Mouse (Mus musculus) adrenal gland, postnatal 4 days (tissue): ENCODE results near the gene Tmem189. TPM values are rescaled to one million over a fixed set of nuclear protein-coding genes. Genes with fewer than 3 reads are reported as not detected.

Experiments used
- DNase-seq, 2 experiments: peaks; one replicate each; pipeline ENCODE4 v3.0.0; 2021 to 2022; ENCODE audit warnings: low spot score in 2 of 2, mixed read lengths in 2 of 2
- microRNA-seq: library from miRNA; unstranded; fragments of <30 nt; microRNA quantifications from one replicate; pipeline ENCODE4 v1.2.0, GENCODE M21; 2021
- total RNA-seq, 2 experiments: library from RNA; stranded (reverse); gene quantifications; 2 replicates each; pipeline ENCODE4 v1.2.3; 2021

Gene Tmem189
- total RNA-seq, 2 experiments from 2014 or later = 32.9 to 35.4 TPM

DNA sequence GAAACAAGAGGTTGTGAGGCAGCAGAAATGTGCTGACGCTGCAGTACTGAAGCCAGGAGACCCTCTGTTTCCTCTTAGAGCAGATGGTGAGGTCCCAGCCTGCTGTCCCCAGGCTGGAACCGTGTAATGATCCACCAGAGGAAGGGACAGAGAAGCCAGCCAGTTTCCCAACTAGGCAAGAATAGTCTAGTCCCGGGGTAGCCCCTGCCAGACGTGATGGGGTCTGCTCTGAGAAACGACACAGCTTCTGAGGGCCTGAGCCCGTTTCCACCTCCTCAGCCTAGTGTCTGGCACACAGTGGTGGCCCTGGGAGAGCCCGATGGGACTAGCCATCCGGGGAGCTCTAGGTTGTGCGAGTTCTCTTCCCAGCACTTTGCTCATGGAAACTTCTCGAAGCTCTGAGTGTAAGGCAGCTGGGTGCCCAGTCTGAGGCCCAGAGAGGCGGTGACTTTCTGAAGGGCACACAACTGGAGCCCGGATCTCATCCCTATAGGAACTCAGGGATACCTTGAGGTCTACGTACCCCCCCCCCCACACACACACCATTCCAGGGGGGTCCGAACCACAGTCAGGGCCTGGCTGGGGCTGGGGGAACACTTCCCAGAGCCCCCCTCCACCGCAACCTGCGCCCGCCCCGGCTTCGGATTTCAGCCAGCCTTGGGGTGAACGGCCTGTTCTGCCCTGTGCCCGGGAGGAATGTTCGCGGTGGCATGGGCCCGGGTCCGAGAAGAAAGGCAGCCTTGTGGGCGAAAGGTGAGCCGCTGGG lies 92.7 kb downstream of the Tmem189 start:
- DNase-seq = no peak

DNA sequence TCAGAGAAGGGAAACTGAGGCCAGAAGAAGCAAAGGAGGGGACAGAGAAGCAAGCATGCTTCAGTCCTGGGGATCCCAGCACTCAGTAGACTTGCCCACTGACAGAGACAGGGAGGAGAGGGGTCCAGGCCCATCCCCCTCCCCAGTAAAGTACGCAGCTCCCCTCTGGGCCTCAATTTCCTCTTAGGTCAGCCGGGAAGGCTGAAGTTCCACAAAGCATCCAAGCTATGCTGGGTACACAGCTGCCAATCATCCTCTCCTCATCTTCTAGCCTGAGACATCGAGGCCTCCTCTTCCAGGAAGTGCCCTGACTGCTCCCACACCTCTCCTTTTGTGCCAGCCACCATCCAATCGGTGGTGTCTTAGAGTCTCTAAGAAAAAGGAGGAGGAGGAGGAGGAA lies 93.4 kb downstream of the Tmem189 start:
- DNase-seq = no peak

DNA sequence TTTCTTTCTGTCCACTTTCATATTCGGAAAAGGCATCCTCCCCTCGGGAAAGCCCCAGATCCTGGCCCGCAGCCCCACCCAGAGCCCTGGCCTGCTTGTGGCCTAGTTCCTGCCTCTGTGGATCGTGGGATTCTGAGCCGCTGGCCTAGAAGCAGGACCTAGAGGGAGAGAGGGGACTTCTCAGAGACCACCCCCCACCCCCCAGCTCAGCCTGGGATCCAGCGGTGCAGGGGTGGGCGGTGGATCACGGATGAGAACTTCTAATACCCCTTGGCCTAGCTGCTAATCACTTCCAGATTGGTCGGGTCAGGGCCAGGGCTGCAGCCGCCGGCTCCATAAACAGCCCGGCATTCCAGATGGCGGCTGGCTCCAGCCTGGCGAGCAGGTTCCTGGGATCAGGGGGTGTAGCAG lies 93.9 kb downstream of the Tmem189 start:
- DNase-seq = no peak

DNA sequence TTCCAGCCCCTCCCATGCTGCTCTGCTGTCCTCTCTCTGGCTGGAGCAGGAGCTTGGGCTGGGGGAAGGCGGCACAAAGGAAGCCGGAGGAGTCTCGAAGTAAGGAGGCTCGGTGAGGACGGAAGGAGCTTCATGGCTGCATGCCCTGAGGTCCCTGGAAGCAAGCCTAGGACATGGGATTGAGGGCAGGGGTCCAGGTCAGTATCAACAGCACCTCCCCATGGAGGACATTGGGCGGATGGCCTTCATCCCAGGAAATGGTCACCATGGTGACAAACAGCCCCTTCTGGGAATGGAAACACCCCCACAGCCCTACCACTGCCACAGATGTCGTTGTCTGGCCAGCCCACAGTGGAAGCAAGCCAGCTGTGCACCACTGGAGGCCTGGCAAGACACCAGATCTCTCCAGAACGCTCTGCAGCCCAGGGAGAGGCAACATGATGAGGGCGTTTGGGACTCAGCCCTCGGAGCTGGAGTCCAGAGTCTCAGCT lies 95.1 kb downstream of the Tmem189 start:
- peak; percentile 39 to 53 for DNase-seq

DNA sequence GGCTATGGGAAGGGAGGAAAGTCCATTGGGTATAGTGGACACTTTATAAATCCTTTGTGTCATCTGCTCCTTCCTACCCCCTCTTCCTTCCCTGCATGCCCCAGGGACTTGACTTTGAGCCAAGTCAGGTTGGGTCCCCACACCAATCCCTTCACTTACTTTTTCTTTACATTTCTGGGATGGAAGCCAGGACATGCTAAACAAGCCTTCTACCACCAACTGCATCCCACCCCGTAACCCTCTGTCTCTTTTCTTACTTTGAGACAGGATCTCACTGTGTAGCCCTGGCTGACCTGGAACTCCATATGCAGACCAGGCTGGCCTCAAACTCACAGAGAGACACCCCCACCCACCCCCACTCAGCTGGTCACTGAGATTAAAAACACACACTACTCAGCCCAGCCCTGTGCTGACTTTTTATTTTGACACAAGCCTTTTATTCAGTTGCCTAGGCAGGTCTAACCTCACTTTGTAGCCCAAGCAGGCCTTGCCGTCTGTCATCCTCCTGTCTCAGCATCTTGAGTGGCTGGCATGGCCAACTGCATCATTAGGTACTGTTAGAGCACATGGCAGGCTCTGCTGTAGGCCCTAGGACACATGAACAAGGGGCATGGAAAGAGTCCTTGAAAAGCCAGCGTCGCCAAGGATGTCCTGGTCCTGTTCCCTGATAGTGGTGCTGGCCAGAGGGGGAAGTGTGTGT lies 95.9 kb downstream of the Tmem189 start:
- no peak for DNase-seq

Small RNAs within 50 kb of the gene (microRNA-seq; reads per million reads assigned to microRNA genes)
- not detected for gene Gm22355

Other genes starting within 250 kb of the Tmem189 start
- gene Rnf114, start 197.2 kb downstream of the Tmem189 start, total RNA-seq = 10 to 100 TPM; 65.0 to 66.6 TPM
- 10 to 100 TPM; 33.9 TPM for gene Spata2, start 196.9 kb downstream of the Tmem189 start, total RNA-seq
- gene Snai1, start 151.6 kb downstream of the Tmem189 start, total RNA-seq = 10 to 100 TPM; 13.2 to 14.8 TPM
- gene Ube2v1, start 57.7 kb downstream of the Tmem189 start, total RNA-seq = 100 to 1,000 TPM; 194 to 200 TPM
- 10 to 100 TPM; 18.2 to 23.0 TPM for gene Gm20431, start 28.3 kb downstream of the Tmem189 start, total RNA-seq
- gene Cebpb, start 907 bp downstream of the Tmem189 start, total RNA-seq = 100 to 1,000 TPM; 229 to 255 TPM
- 10 to 100 TPM; 49.4 to 58.7 TPM for gene Ptpn1, start 242.2 kb upstream of the Tmem189 start, total RNA-seq